Mouse (Mus musculus): Measurements from ENCODE around the gene Med25.

GRCm38 (mm10) chr7:44838073-44838472 is 54.4 kb downstream of the Med25 start:
- TF ChIP-seq CTCF (IDR thresholded peaks at IDR 0.05; ENCODE audit: borderline replicate concordance, insufficient read depth, low read length) (no peak), POLR2A (IDR thresholded peaks at IDR 0.05; ENCODE audit: low read depth, low read length) (no peak)
